Mouse (Mus musculus) myocyte (in vitro differentiated cells): Measurements from ENCODE around the gene Itga8.

Source experiments
- CEBPB ChIP-seq: IDR thresholded peaks from 2 replicates; pipeline ENCODE4 v1.6.1; 2011; ENCODE audit warnings: mild to moderate bottlenecking, moderate library complexity; ENCODE audit not compliant: poor library complexity, insufficient read depth, severe bottlenecking
- MAX ChIP-seq: IDR thresholded peaks from one replicate; pipeline ENCODE4 v1.6.1; 2011; ENCODE audit warnings: low read depth, mild to moderate bottlenecking, control low read depth
- MYOD1 ChIP-seq, 3 experiments: IDR thresholded peaks; one replicate each; pipeline ENCODE4 v1.6.1; 2011; ENCODE audit warnings: control low read depth in 2 of 3, low read depth in 2 of 3, mild to moderate bottlenecking in 2 of 3, moderate library complexity in 1 of 3; ENCODE audit not compliant: insufficient read length in 2 of 3, control insufficient read depth in 1 of 3
- MYOG ChIP-seq, 3 experiments: IDR thresholded peaks; one replicate each; pipeline ENCODE4 v1.6.1; 2011; ENCODE audit warnings: control low read depth in 2 of 3, low read depth in 2 of 3, mild to moderate bottlenecking in 2 of 3; ENCODE audit not compliant: insufficient read length in 2 of 3, control insufficient read depth in 1 of 3, insufficient read depth in 1 of 3
- POLR2A ChIP-seq: IDR thresholded peaks from one replicate; pipeline ENCODE4 v1.6.1; 2011; ENCODE audit warnings: low read depth, mild to moderate bottlenecking, control low read depth, moderate library complexity; ENCODE audit not compliant: insufficient read length
- TCF12 ChIP-seq: IDR thresholded peaks from one replicate; pipeline ENCODE4 v1.6.1; 2011; ENCODE audit warnings: mild to moderate bottlenecking, control low read depth; ENCODE audit not compliant: poor library complexity, insufficient read depth, severe bottlenecking

GRCm38 (mm10) chr2:12228335-12228734 is 73.4 kb downstream of the Itga8 start:
- TF ChIP-seq POLR2A (no peak), MYOG (IDR thresholded peaks at IDR 0.05; ENCODE audit: control insufficient read depth in 1 of 3, insufficient read depth in 1 of 3, insufficient read length in 2 of 3, low read depth in 2 of 3) (no peak), MAX (no peak), CEBPB (no peak), TCF12 (no peak), MYOD1 (IDR thresholded peaks at IDR 0.05; ENCODE audit: control insufficient read depth in 1 of 3, insufficient read length in 2 of 3, low read depth in 2 of 3) (no peak)
